8 mouse cellular contexts compared by ENCODE assay signal in genomic region chr1:120119389-120119788, GRCm38 (mm10). TPM values are rescaled to one million over a fixed set of nuclear protein-coding genes. Genes with fewer than 3 reads are reported as not detected.
DNase-seq lines count a peak whose midpoint lies in the region; ATAC-seq and TF ChIP-seq lines count a peak whose summit lies in the region.

No protein-coding gene starts in this region.

- no peak for ATAC-seq in forebrain, embryonic 14.5 days
- no peak for ATAC-seq in liver, embryonic 13.5 days (ENCODE audit: low read depth)

- DNase-seq in heart, adult 11 months: peak; percentile 82
- no peak for DNase-seq in heart, adult 18-20 months
- DNase-seq in forebrain, embryonic 14.5 days (ENCODE audit: low spot score): no peak
- no peak for DNase-seq in liver, embryonic 13.5 days
- no peak for DNase-seq in spleen, postnatal 14 days (ENCODE audit: low spot score in 2 of 2)
- no peak for DNase-seq in layer of hippocampus, postnatal 14 days (ENCODE audit: low spot score in 2 of 2)
- DNase-seq in thymus, postnatal 14 days: no peak

- H3K4me1 ChIP-seq in ES-Bruce4 (ENCODE audit: control insufficient read depth, insufficient read depth, low read length): peaks cover 6% of the 10 kb centered on the region
- peaks cover 13% of the 10 kb centered on the region; the same call in 1 of the 2 replicates for H3K4me1 ChIP-seq in forebrain, embryonic 14.5 days (ENCODE audit: control insufficient read depth, insufficient read depth, low read length)
- peaks cover 64% of the 10 kb centered on the region for H3K4me1 ChIP-seq in liver, embryonic 13.5 days (replicated peaks)

- H3K4me2 ChIP-seq in forebrain, embryonic 14.5 days (ENCODE audit: low read length): peak overlapping the region; percentile 78
- peak overlapping the region; percentile 88 for H3K4me2 ChIP-seq in liver, embryonic 13.5 days

- no peak for TF ChIP-seq POLR2A in ES-Bruce4 (IDR thresholded peaks at IDR 0.05; ENCODE audit: insufficient read depth, low read length)

- no peak for TF ChIP-seq CTCF in ES-Bruce4 (IDR thresholded peaks at IDR 0.05; ENCODE audit: low read depth, low read length)

- peaks cover 33% of the 10 kb centered on the region for H3K36me3 ChIP-seq in ES-Bruce4 (ENCODE audit: control insufficient read depth, insufficient read depth, low read length, poor library complexity, severe bottlenecking)
- peaks cover 11% of the 10 kb centered on the region for H3K36me3 ChIP-seq in forebrain, embryonic 14.5 days (ENCODE audit: control insufficient read depth, insufficient read depth, low read length)
- peaks cover 47% of the 10 kb centered on the region for H3K36me3 ChIP-seq in liver, embryonic 13.5 days

- peak overlapping the region; percentile 84; the same call in 1 of the 2 replicates for H3K4me3 ChIP-seq in ES-Bruce4 (ENCODE audit: low read depth, low read length)
- H3K4me3 ChIP-seq in forebrain, embryonic 14.5 days (ENCODE audit: low read depth, low read length): peak overlapping the region; percentile 66
- peak overlapping the region; percentile 76 for H3K4me3 ChIP-seq in liver, embryonic 13.5 days (replicated peaks)

- H3K27ac ChIP-seq in ES-Bruce4 (ENCODE audit: insufficient read depth, low read length): no peak overlapping the region
- no peak overlapping the region for H3K27ac ChIP-seq in forebrain, embryonic 14.5 days (ENCODE audit: low read depth, low read length)
- peak overlapping the region; percentile 91 for H3K27ac ChIP-seq in liver, embryonic 13.5 days

- TF ChIP-seq EP300 in ES-Bruce4 (IDR thresholded peaks at IDR 0.05; ENCODE audit: insufficient read depth, low read depth, low read length): no peak

- 83% methylated on average over 4 of the region's 4 CpGs for WGBS in forebrain, embryonic 14.5 days
- 78% methylated on average over 4 of the region's 4 CpGs for WGBS in liver, embryonic 13.5 days (ENCODE audit: insufficient replicate concordance)

- H3K9ac ChIP-seq in ES-Bruce4 (ENCODE audit: low read depth, poor library complexity, severe bottlenecking): peak overlapping the region; percentile 81; the same call in 1 of the 2 replicates
- H3K9ac ChIP-seq in forebrain, embryonic 14.5 days (ENCODE audit: low read length): peak overlapping the region; percentile 74
- peak overlapping the region; percentile 82 for H3K9ac ChIP-seq in liver, embryonic 13.5 days

- H3K9me3 ChIP-seq in ES-Bruce4 (replicated peaks; ENCODE audit: control insufficient read depth, insufficient read depth, low read length, poor library complexity, severe bottlenecking): peaks cover 6% of the 10 kb centered on the region
- H3K9me3 ChIP-seq in forebrain, embryonic 14.5 days (replicated peaks; ENCODE audit: control insufficient read depth, low read length): no peaks in the 10 kb centered on the region
- peaks cover 4% of the 10 kb centered on the region; the same call in 1 of the 2 replicates for H3K9me3 ChIP-seq in liver, embryonic 13.5 days (replicated peaks)

- H3K27me3 ChIP-seq in ES-Bruce4 (ENCODE audit: control insufficient read depth, insufficient read depth, low read length, poor library complexity, severe bottlenecking): no peaks in the 10 kb centered on the region
- no peaks in the 10 kb centered on the region for H3K27me3 ChIP-seq in forebrain, embryonic 14.5 days (replicated peaks; ENCODE audit: control insufficient read depth, insufficient read depth, low read length)
- H3K27me3 ChIP-seq in liver, embryonic 13.5 days: no peaks in the 10 kb centered on the region

RNA-seq across cellular contexts. Expression of gene Dbi, which starts 1.5 kb away (rescaled TPM):
- total RNA-seq in heart, adult 18-20 months (2021): 100 to 1,000 TPM; 307 to 318 TPM
- polyA plus RNA-seq in ES-Bruce4 (2011; ENCODE audit: insufficient read depth, insufficient read length, low read depth, missing spikeins): 319 and 354 TPM in 2 replicates
- 1,393 and 1,470 TPM in 2 replicates for polyA plus RNA-seq in forebrain, embryonic 14.5 days (2014; fragmentation: Nextera tagmentation; extraction: Ambion mirVana)
- 581 and 610 TPM in 2 replicates for polyA plus RNA-seq in liver, embryonic 13.5 days (2015; fragmentation: Nextera tagmentation; extraction: Ambion mirVana)
- 100 to 1,000 TPM; 458 to 509 TPM for total RNA-seq in layer of hippocampus, postnatal 14 days (2021)

RNA-seq across cellular contexts. Expression of gene 3110009E18Rik, which starts 1.6 kb away (rescaled TPM):
- total RNA-seq in heart, adult 18-20 months (2021): 1 to 10 TPM; 6.2 to 6.4 TPM
- 14.1 and 16.0 TPM in 2 replicates for polyA plus RNA-seq in ES-Bruce4 (2011; ENCODE audit: insufficient read depth, insufficient read length, low read depth, missing spikeins)
- polyA plus RNA-seq in forebrain, embryonic 14.5 days (2014; fragmentation: Nextera tagmentation; extraction: Ambion mirVana): 25.9 and 27.3 TPM in 2 replicates
- polyA plus RNA-seq in liver, embryonic 13.5 days (2015; fragmentation: Nextera tagmentation; extraction: Ambion mirVana): 12.6 and 12.7 TPM in 2 replicates
- 1 to 10 TPM; 7.3 to 8.6 TPM for total RNA-seq in layer of hippocampus, postnatal 14 days (2021)

RNA-seq across cellular contexts. Expression of gene Tmem37, which starts 45.5 kb away (rescaled TPM):
- 1 to 10 TPM; 7.0 to 8.0 TPM for total RNA-seq in heart, adult 18-20 months (2021)
- 15.5 and 17.8 TPM in 2 replicates for polyA plus RNA-seq in ES-Bruce4 (2011; ENCODE audit: insufficient read depth, insufficient read length, low read depth, missing spikeins)
- polyA plus RNA-seq in forebrain, embryonic 14.5 days (2014; fragmentation: Nextera tagmentation; extraction: Ambion mirVana): 7.3 and 8.2 TPM in 2 replicates
- 46.4 and 52.5 TPM in 2 replicates for polyA plus RNA-seq in liver, embryonic 13.5 days (2015; fragmentation: Nextera tagmentation; extraction: Ambion mirVana)
- total RNA-seq in layer of hippocampus, postnatal 14 days (2021): 1 to 10 TPM in 1 of 2 experiments, under 1 TPM in 1; 0.69 to 2.1 TPM
